Mouse (Mus musculus): Measurements from ENCODE around the gene Wars2. TPM values are rescaled to one million over a fixed set of nuclear protein-coding genes. Genes with fewer than 3 reads are reported as not detected.

The Wars2 gene
- polyA plus RNA-seq (2016; fragmentation: Nextera tagmentation; extraction: Ambion mirVana): 6.7 and 8.3 TPM in 2 replicates

DNA sequence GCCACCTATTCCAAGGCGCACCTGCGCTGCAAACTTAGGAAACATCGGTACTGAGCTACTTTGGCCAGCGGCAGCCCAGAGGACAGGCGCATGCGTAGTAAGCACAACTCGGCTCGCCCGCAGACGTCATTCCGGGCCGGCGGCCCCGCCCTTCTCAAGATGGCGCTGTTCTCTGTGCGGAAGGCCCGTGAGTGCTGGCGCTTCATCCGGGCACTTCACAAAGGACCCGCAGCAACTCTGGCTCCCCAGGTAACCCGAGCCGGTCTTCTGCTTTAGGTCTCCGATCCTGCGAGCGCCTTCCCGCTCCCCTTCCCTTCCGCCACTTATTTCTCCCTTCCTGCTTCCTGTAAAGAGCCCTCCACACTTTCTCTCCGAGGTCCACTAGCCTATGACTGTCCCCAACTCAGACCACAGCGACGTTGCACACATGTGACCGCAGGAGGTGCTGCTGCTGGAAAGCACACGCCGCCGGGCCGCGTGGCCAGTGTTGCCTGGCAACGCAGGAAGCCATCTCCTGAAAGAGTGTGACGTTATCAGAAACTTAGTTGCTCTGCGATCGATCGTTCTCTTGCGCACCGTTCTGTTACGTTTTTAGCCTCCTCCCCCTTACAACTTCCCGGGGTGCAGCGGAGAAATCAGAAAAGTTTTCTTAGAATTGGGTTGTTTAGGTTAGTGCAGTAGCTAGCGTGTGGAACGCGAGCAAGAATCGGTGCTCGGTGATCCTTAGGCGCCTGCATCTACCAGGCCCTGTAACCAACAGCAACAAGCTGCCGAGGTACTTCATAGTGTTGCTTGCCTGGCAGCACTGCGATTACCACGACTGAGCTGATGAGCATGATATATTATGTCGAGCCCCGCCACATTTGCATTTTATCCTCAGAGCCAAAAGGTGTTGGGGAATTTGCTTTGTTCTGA is at the start of gene Wars2:
Gene Wars2 (plus strand): TSS at position 129 of the 915 bp plus-strand sequence.
- H3K36me3 ChIP-seq: no peaks in the 10 kb centered on the region
- peak within 1 kb of the TSS; percentile 55 for H3K9ac ChIP-seq (replicated peaks)
- H3K4me1 ChIP-seq (replicated peaks): peaks cover 8% of the 10 kb centered on the region; the same call in 1 of the 2 replicates
- H3K4me2 ChIP-seq: peak within 1 kb of the TSS; percentile 73
- peak within 1 kb of the TSS; percentile 55 for H3K4me3 ChIP-seq (replicated peaks)
- H3K9me3 ChIP-seq: no peaks in the 10 kb centered on the region
- peak within 1 kb of the TSS; percentile 96 for H3K27ac ChIP-seq
- H3K27me3 ChIP-seq: no peaks in the 10 kb centered on the region
- under 1% methylated on average over 57 of the region's 57 CpGs for WGBS
- peak; percentile 99 for ATAC-seq (ENCODE audit: insufficient number of reproducible peaks, insufficient read depth, low FRiP score, low TSS enrichment, low read depth)

DNA sequence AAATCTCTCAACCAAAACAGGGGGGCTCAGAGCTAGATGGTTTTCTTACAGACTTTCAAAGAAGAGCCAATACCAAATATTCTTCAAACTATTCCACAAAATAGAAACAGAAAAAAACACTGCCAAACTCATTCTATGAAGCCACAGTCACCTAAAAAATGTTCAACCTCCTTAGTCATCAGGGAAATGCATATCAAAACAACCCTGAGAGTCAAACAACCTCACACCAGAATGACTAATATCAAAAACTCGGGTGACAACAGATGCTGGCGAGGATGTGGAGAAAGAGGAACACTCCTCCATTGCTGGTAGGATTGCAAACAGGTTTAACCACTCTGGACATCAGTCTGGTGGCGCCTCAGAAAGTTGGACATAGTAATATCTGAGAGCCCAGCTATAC is 44.1 kb upstream of the Wars2 start:
- WGBS: 78% methylated on average over 3 of the region's 3 CpGs

DNA sequence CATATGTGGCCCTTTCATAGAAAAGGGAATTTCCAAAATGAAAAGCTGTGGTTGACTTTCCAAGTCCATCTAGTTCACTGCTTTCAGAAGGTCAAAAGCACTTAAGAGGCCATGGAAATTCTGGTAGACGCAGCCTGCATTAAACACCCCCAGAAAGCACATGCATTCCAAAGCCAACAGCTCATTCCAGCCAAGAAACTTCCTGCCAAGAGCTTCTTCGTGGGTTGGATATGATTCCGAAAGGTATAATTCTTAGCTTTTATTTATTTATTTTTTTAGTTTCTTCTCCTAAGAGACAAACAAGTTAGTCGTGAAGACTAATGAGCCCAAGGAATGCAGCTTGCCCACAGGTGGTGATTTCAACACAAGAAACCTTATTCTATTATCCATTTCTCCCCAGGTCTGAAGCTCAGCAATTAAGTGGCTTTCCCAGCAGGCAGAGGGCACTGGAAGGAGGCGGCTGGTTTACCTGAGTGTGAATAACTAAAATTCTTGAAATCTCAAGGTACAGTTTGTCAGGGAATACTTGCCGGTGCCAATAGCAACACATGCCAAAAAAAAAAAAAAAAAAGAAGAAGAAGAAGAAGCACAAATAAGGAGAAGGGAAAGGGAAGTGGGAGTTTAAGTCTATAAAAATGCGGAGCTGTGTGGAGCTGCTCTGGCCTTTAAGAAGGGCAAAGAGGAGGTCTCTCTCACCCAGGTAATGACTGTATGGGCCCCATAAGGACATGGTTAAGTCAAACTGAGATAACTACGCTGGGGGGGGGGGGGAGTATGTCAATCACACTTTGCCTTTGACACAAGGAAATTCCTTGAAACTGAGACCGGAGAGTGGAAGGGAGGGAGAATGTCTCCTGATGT is 30.3 kb upstream of the Wars2 start:
- Histone ChIP-seq H3K9ac (replicated peaks) (no peak overlapping the region), H3K27ac (peak overlapping the region; percentile 60), H3K27me3 (no peaks in the 10 kb centered on the region), H3K36me3 (no peaks in the 10 kb centered on the region), H3K4me1 (replicated peaks) (peaks cover 29% of the 10 kb centered on the region), H3K4me3 (replicated peaks) (no peak overlapping the region), H3K9me3 (no peaks in the 10 kb centered on the region), H3K4me2 (0 out of 2 replicates have a peak overlapping the region, but pooled peaks have one; percentile 6)
- WGBS: 50% methylated on average over 9 of the region's 9 CpGs
- ATAC-seq (ENCODE audit: insufficient number of reproducible peaks, insufficient read depth, low FRiP score, low TSS enrichment, low read depth): peak; percentile 20; the same call in 1 of the 2 replicates

More for the DNA sequence above, 44.1 kb upstream of the Wars2 start:
- Histone ChIP-seq H3K27ac (no peak overlapping the region), H3K4me2 (no peak overlapping the region), H3K36me3 (no peaks in the 10 kb centered on the region), H3K9me3 (no peaks in the 10 kb centered on the region), H3K9ac (replicated peaks) (no peak overlapping the region), H3K4me3 (replicated peaks) (no peak overlapping the region), H3K4me1 (replicated peaks) (no peaks in the 10 kb centered on the region), H3K27me3 (no peaks in the 10 kb centered on the region)
- no peak for ATAC-seq (ENCODE audit: insufficient number of reproducible peaks, insufficient read depth, low FRiP score, low TSS enrichment, low read depth)

DNA sequence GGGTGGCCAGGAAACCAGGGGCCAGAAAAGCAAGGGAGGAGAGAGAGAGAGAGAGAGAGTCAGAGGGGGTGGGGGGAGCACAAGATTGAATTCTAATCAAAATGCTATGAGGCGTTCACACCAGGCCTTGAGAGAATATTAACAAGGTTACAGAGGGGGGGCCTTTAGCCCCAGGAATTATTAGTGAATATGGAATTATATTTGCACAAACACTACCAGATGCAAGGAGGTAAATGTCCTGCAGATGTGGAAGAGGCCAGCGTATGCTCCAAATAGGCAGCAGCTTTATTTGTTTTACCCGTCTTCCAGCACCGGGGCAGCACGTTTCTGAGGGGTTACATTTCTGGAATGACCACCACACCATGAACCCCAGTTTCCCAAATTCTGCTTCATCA is 29.7 kb upstream of the Wars2 start:
- Histone ChIP-seq H3K4me3 (replicated peaks) (no peak overlapping the region), H3K4me1 (replicated peaks) (peaks cover 29% of the 10 kb centered on the region), H3K9me3 (no peaks in the 10 kb centered on the region), H3K27me3 (no peaks in the 10 kb centered on the region), H3K27ac (peak overlapping the region; percentile 56), H3K4me2 (0 out of 2 replicates have a peak overlapping the region, but pooled peaks have one; percentile 6), H3K36me3 (no peaks in the 10 kb centered on the region), H3K9ac (replicated peaks) (no peak overlapping the region)
- 0 out of 2 replicates have a peak, but pooled peaks have one; percentile 42 for ATAC-seq (ENCODE audit: insufficient number of reproducible peaks, insufficient read depth, low FRiP score, low TSS enrichment, low read depth)
- 54% methylated on average over 5 of the region's 5 CpGs for WGBS

DNA sequence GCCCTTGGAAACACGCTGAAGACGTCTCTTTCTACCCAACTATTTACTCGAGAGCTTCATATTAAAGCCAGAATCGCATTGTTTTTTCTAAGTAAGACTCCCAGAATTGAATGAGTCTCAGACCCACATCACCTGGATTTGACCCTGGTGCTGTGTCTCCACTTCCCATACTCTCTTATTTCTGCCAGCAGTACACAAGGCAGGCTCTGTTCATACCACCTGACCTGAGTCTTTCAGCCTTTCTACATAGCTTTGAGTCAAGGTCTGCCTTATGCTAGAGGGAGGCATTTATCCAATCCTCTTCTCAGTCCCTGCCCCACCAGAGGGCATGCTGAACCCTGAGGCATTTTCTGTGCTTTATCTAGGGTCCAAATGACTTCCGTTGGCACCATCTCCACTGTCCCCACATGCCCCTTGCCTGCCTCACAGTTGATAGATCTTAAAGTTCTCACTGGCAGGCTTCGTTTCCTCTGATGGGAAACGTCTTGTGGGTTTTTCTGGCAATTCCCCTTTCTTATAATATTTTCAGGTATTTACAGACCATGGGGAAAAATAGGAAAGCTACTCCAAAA is 27.5 kb upstream of the Wars2 start:
- 0 out of 2 replicates have a peak overlapping the region, but pooled peaks have one; percentile 35 for H3K27ac ChIP-seq
- no peak overlapping the region for H3K4me3 ChIP-seq (replicated peaks)
- no peak overlapping the region for H3K9ac ChIP-seq (replicated peaks)
- no peak overlapping the region for H3K4me2 ChIP-seq
- no peaks in the 10 kb centered on the region for H3K27me3 ChIP-seq
- 0 out of 2 replicates have a peak, but pooled peaks have one; percentile 52 for ATAC-seq (ENCODE audit: insufficient number of reproducible peaks, insufficient read depth, low FRiP score, low TSS enrichment, low read depth)
- H3K36me3 ChIP-seq: no peaks in the 10 kb centered on the region
- H3K4me1 ChIP-seq (replicated peaks): peaks cover 29% of the 10 kb centered on the region
- WGBS: 74% methylated on average over 7 of the region's 7 CpGs
- no peaks in the 10 kb centered on the region for H3K9me3 ChIP-seq

DNA sequence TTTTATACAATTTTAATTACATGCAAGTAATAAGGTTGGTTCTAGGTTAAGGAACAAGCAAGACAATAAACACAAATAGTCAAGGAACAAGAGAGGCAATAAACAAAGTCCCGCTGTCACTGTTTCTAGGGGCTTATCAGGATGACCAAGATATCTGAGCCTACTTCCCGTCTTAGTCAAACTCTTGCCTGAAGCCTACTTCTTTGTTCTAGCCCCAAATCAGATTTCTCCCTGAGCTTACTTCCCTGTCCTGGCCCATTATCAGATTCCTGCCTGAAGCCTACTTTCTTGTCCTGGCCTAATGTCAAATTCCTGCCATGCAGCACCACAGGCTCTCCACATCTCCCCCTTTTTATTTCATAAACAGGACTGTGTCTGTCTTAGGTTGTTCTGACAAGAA is 19.9 kb upstream of the Wars2 start:
- H3K4me1 ChIP-seq (replicated peaks): no peaks in the 10 kb centered on the region
- no peak overlapping the region for H3K9ac ChIP-seq (replicated peaks)
- H3K9me3 ChIP-seq: no peaks in the 10 kb centered on the region
- ATAC-seq (ENCODE audit: insufficient number of reproducible peaks, insufficient read depth, low FRiP score, low TSS enrichment, low read depth): no peak
- no peak overlapping the region for H3K4me2 ChIP-seq
- H3K36me3 ChIP-seq: no peaks in the 10 kb centered on the region
- H3K4me3 ChIP-seq (replicated peaks): no peak overlapping the region
- 80% methylated on average over 2 of the region's 2 CpGs for WGBS
- H3K27ac ChIP-seq: no peak overlapping the region
- no peaks in the 10 kb centered on the region for H3K27me3 ChIP-seq

DNA sequence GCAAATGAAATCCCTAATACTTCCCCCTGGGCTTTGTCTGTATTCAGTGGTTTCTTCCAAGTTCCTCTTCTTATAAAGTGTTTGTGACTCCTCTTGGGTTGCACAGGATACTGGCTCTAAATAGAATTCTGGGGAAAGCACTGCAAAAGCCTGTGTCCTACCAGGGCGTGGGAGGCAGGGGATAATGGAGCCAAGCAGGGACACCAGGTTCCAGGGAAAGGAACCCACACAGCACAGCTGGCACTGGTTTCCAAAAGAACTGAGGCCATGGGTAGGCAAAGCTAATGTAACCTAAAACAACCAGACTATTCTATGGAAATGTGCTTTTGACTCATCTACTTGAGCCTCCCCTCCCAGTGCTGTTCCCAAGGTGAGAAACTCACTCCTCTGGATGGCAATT is 10.3 kb upstream of the Wars2 start:
- no peak for ATAC-seq (ENCODE audit: insufficient number of reproducible peaks, insufficient read depth, low FRiP score, low TSS enrichment, low read depth)

DNA sequence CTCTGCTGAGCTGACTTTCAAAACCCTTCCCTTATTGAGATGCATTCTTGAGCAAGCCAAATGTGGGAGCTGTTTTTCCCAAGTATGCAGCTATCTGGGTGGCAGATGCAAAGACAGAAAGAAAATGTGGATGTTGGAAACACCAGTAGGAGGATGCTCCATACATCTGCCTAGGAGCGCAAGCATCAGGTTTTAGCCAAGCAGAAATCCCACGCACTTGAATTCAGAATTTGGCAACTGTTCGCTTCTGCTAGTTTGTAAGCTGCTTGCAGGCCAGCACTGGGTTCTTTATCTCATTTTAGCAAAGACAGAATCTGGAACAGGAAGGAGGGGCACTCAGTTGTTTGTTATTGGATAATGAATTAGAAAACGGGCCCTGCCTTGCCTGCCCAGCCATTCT is 8.9 kb upstream of the Wars2 start:
- no peaks in the 10 kb centered on the region for H3K4me1 ChIP-seq (replicated peaks)
- no peak overlapping the region for H3K4me3 ChIP-seq (replicated peaks)
- no peaks in the 10 kb centered on the region for H3K27me3 ChIP-seq
- H3K36me3 ChIP-seq: no peaks in the 10 kb centered on the region
- no peak overlapping the region for H3K9ac ChIP-seq (replicated peaks)
- no peaks in the 10 kb centered on the region for H3K9me3 ChIP-seq
- 89% methylated on average over 4 of the region's 4 CpGs for WGBS
- H3K27ac ChIP-seq: no peak overlapping the region
- H3K4me2 ChIP-seq: no peak overlapping the region
- no peak for ATAC-seq (ENCODE audit: insufficient number of reproducible peaks, insufficient read depth, low FRiP score, low TSS enrichment, low read depth)

More for the DNA sequence above, 10.3 kb upstream of the Wars2 start:
- H3K4me3 ChIP-seq (replicated peaks): no peak overlapping the region
- H3K9ac ChIP-seq (replicated peaks): no peak overlapping the region
- H3K4me1 ChIP-seq (replicated peaks): no peaks in the 10 kb centered on the region
- H3K4me2 ChIP-seq: no peak overlapping the region
- H3K36me3 ChIP-seq: no peaks in the 10 kb centered on the region
- H3K27ac ChIP-seq: no peak overlapping the region
- H3K27me3 ChIP-seq: no peaks in the 10 kb centered on the region
- H3K9me3 ChIP-seq: no peaks in the 10 kb centered on the region
- WGBS: 85% methylated on average over 1 of the region's 1 CpGs

DNA sequence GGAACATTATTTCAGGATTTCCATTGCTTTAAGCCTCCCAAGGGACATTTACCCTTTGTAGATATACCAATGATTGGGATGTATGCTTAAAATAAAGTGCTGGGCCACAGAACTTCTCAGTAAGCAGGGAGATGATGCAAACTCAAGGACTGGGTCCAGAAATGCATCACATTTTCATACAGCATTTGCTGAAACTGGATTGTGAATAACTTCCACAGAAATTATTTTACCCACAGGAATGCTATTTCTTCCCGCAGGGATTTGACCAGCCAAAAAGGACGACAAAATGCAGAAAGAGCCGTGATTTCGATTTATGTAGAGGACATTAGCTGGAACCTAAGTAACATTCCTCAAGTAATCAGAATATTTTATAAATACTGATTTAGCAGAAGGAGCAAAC is 7.0 kb upstream of the Wars2 start:
- WGBS: 85% methylated on average over 4 of the region's 4 CpGs
- Histone ChIP-seq H3K27ac (no peak overlapping the region), H3K4me3 (replicated peaks) (no peak overlapping the region), H3K27me3 (no peaks in the 10 kb centered on the region), H3K4me1 (replicated peaks) (no peaks in the 10 kb centered on the region), H3K9me3 (no peaks in the 10 kb centered on the region), H3K36me3 (no peaks in the 10 kb centered on the region), H3K9ac (replicated peaks) (no peak overlapping the region), H3K4me2 (no peak overlapping the region)
- no peak for ATAC-seq (ENCODE audit: insufficient number of reproducible peaks, insufficient read depth, low FRiP score, low TSS enrichment, low read depth)

DNA sequence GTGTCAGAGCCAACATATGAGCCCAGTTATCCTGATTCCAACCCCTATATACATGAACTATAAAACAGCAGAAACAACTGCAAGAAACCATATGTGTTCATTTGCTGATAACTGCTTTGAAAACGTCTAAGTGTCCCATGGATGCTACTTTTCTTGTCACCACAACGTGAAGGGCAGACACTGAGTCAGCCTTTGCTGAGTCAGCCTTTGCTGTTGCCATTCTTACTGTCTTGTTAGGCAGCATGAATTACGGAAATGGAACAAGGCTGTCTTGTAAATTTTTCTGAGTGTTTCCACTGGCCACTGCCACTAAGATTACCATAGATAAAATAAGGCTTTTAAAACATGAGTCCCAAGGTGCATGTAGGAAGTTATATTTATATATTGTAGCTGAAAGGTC is 7.0 kb downstream of the Wars2 start:
- H3K4me2 ChIP-seq: no peak overlapping the region
- H3K36me3 ChIP-seq: no peaks in the 10 kb centered on the region
- no peak overlapping the region for H3K27ac ChIP-seq
- no peaks in the 10 kb centered on the region for H3K4me1 ChIP-seq (replicated peaks)
- no peak overlapping the region for H3K9ac ChIP-seq (replicated peaks)
- WGBS: 67% methylated on average over 3 of the region's 3 CpGs
- H3K4me3 ChIP-seq (replicated peaks): no peak overlapping the region
- ATAC-seq (ENCODE audit: insufficient number of reproducible peaks, insufficient read depth, low FRiP score, low TSS enrichment, low read depth): no peak
- no peaks in the 10 kb centered on the region for H3K9me3 ChIP-seq
- H3K27me3 ChIP-seq: no peaks in the 10 kb centered on the region

DNA sequence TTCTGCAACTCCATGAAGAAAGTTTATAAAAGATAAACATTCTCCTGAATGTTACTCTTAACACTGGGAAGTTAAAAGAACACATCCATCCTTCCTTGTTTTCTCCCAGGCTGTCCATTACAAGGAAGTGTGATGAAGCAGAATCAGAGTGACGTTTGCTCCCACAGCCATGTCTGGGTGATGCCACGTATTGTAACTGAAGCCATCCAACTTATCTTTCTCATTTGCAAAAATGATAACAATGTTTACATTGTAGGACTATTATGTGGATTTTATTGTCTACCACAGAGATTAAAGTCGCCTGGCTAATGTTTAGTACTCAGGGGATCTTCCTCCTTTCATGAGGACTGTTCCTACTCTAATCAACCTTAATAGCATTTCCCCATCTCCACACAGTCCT is 8.2 kb downstream of the Wars2 start:
- no peaks in the 10 kb centered on the region for H3K36me3 ChIP-seq
- H3K27ac ChIP-seq: no peak overlapping the region
- no peak overlapping the region for H3K4me3 ChIP-seq (replicated peaks)
- no peak overlapping the region for H3K9ac ChIP-seq (replicated peaks)
- H3K4me2 ChIP-seq: no peak overlapping the region
- no peak for ATAC-seq (ENCODE audit: insufficient number of reproducible peaks, insufficient read depth, low FRiP score, low TSS enrichment, low read depth)
- no peaks in the 10 kb centered on the region for H3K4me1 ChIP-seq (replicated peaks)
- H3K9me3 ChIP-seq: no peaks in the 10 kb centered on the region
- H3K27me3 ChIP-seq: no peaks in the 10 kb centered on the region
- WGBS: 67% methylated on average over 3 of the region's 3 CpGs
